Mouse (Mus musculus) forebrain, embryonic 12.5 days (tissue): ENCODE measurements around the gene Hck. TPM values are rescaled to one million over a fixed set of nuclear protein-coding genes. Genes with fewer than 3 reads are reported as not detected.

Experiments used
- ATAC-seq: fragments of 200-750 bp; cut with Nextera tagmentation; 2 replicates; pipeline ENCODE4 v1.8.0; 2017; ENCODE audit warnings: moderate TSS enrichment; ENCODE audit not compliant: low FRiP score
- H3K27ac ChIP-seq: fragments of 300-500 bp; sonication (generic); 2 replicates; pipeline ENCODE4 v1.5.1; 2016; ENCODE audit warnings: mild to moderate bottlenecking
- H3K27me3 ChIP-seq: fragments of 300-500 bp; sonication (generic); 2 replicates; pipeline ENCODE4 v1.6.1; 2016; ENCODE audit warnings: mild to moderate bottlenecking
- H3K36me3 ChIP-seq: fragments of 300-500 bp; sonication (generic); replicated peaks from 2 replicates; pipeline ENCODE4 v1.6.1; 2016; ENCODE audit warnings: mild to moderate bottlenecking
- H3K4me1 ChIP-seq: fragments of 300-500 bp; sonication (generic); 2 replicates; pipeline ENCODE4 v1.6.1; 2016
- H3K4me2 ChIP-seq: fragments of 300-500 bp; sonication (generic); 2 replicates; pipeline ENCODE4 v1.6.1; 2016; ENCODE audit warnings: mild to moderate bottlenecking, moderate library complexity
- H3K4me3 ChIP-seq: fragments of 300-500 bp; sonication (generic); replicated peaks from 2 replicates; pipeline ENCODE4 v1.5.1; 2016; ENCODE audit warnings: mild to moderate bottlenecking
- H3K9ac ChIP-seq: fragments of 300-500 bp; sonication (generic); 2 replicates; pipeline ENCODE4 v1.6.1; 2016; ENCODE audit warnings: mild to moderate bottlenecking
- H3K9me3 ChIP-seq: fragments of 300-500 bp; sonication (generic); 2 replicates; pipeline ENCODE4 v1.6.1; 2016
- WGBS: fragments of 180-500 bp; shearing (Covaris S2); methylation state at CpG from one replicate; pipeline ENCODE4 v1.1.7; 2016; 5-methylcytosine and 5-hydroxymethylcytosine counted together
- polyA plus RNA-seq: library from polyadenylated mRNA; unstranded; fragments of >200 nt; fragmentation: Nextera tagmentation; extraction: Ambion mirVana; gene quantifications from 2 replicates; pipeline ENCODE4 v1.2.1, GENCODE M21; 2016

Gene Hck
- 1.3 and 1.5 TPM in 2 replicates for polyA plus RNA-seq

- Histone ChIP-seq H3K27me3 (peaks cover 62% of the 10 kb centered on the region), H3K9ac (peak within 1 kb of the TSS; percentile 45), H3K9me3 (no peaks in the 10 kb centered on the region), H3K36me3 (no peaks in the 10 kb centered on the region), H3K4me1 (peaks cover 19% of the 10 kb centered on the region), H3K4me2 (peak within 1 kb of the TSS; percentile 72), H3K4me3 (peak within 1 kb of the TSS; percentile 43), H3K27ac (no peak within 1 kb of the TSS)
- peak; percentile 33; the same call in 1 of the 2 replicates for ATAC-seq
- WGBS = 4% methylated on average over 52 of the region's 52 CpGs
Measured at GRCm38 (mm10) chr2:153108313-153109264, at the start of gene Hck. Gene Hck (plus strand): TSS chr2:153108468.

- Histone ChIP-seq H3K27me3 (0 out of 2 replicates have a peak, but pooled peaks cover 2% of the 10 kb centered on the region), H3K9me3 (no peaks in the 10 kb centered on the region), H3K4me2 (no peak overlapping the region), H3K36me3 (0 out of 2 replicates have a peak, but pooled peaks cover under 1% of the 10 kb centered on the region), H3K4me3 (no peak overlapping the region), H3K27ac (no peak overlapping the region), H3K4me1 (peaks cover 4% of the 10 kb centered on the region; the same call in 1 of the 2 replicates), H3K9ac (no peak overlapping the region)
- 90% methylated on average over 7 of the region's 7 CpGs for WGBS
- ATAC-seq = no peak
Measured at GRCm38 (mm10) chr2:153060216-153060615, 48.1 kb upstream of the Hck start.

GRCm38 (mm10) chr2:153063394-153063793 is 44.9 kb upstream of the Hck start:
- ATAC-seq = no peak
- H3K4me2 ChIP-seq = no peak overlapping the region

GRCm38 (mm10) chr2:153064190-153064970 is 43.9 kb upstream of the Hck start:
- WGBS = 68% methylated on average over 9 of the region's 9 CpGs
- ATAC-seq = no peak
- H3K27ac ChIP-seq = no peak overlapping the region
- no peaks in the 10 kb centered on the region for H3K9me3 ChIP-seq
- H3K4me3 ChIP-seq = no peak overlapping the region
- peaks cover 4% of the 10 kb centered on the region; the same call in 1 of the 2 replicates for H3K4me1 ChIP-seq
- H3K36me3 ChIP-seq = no peaks in the 10 kb centered on the region
- no peak overlapping the region for H3K9ac ChIP-seq
- H3K4me2 ChIP-seq = no peak overlapping the region
- H3K27me3 ChIP-seq = peaks cover 33% of the 10 kb centered on the region

More at GRCm38 (mm10) chr2:153063394-153063793, 44.9 kb upstream of the Hck start:
- no peaks in the 10 kb centered on the region for H3K9me3 ChIP-seq
- H3K4me1 ChIP-seq = peaks cover 4% of the 10 kb centered on the region; the same call in 1 of the 2 replicates
- H3K27ac ChIP-seq = no peak overlapping the region
- no peak overlapping the region for H3K9ac ChIP-seq
- WGBS = 49% methylated on average over 3 of the region's 3 CpGs
- peaks cover 27% of the 10 kb centered on the region for H3K27me3 ChIP-seq
- H3K36me3 ChIP-seq = no peaks in the 10 kb centered on the region
- no peak overlapping the region for H3K4me3 ChIP-seq

- Histone ChIP-seq H3K4me2 (no peak within 1 kb of the TSS), H3K27me3 (peaks cover 49% of the 10 kb centered on the region), H3K9ac (no peak within 1 kb of the TSS), H3K27ac (no peak within 1 kb of the TSS), H3K4me1 (peaks cover 4% of the 10 kb centered on the region; the same call in 1 of the 2 replicates), H3K36me3 (no peaks in the 10 kb centered on the region), H3K9me3 (no peaks in the 10 kb centered on the region), H3K4me3 (no peak within 1 kb of the TSS)
- ATAC-seq = no peak
- WGBS = 56% methylated on average over 12 of the region's 12 CpGs
Measured at GRCm38 (mm10) chr2:153065747-153066508, 42.3 kb upstream of the Hck start, which contains the start of gene Ccm2l. Gene Ccm2l (plus strand): TSS chr2:153065955.

- Histone ChIP-seq H3K9ac (no peak overlapping the region), H3K27ac (no peak overlapping the region), H3K4me1 (peaks cover 10% of the 10 kb centered on the region), H3K9me3 (no peaks in the 10 kb centered on the region), H3K4me3 (no peak overlapping the region), H3K36me3 (no peaks in the 10 kb centered on the region), H3K4me2 (no peak overlapping the region), H3K27me3 (peaks cover 57% of the 10 kb centered on the region)
- 50% methylated on average over 6 of the region's 6 CpGs for WGBS
- ATAC-seq = no peak
Measured at GRCm38 (mm10) chr2:153066991-153067390, 41.3 kb upstream of the Hck start.

GRCm38 (mm10) chr2:153070762-153071490 is 37.3 kb upstream of the Hck start:
- no peak overlapping the region for H3K27ac ChIP-seq
- H3K4me2 ChIP-seq = no peak overlapping the region
- no peak overlapping the region for H3K4me3 ChIP-seq
- no peaks in the 10 kb centered on the region for H3K9me3 ChIP-seq
- peaks cover 9% of the 10 kb centered on the region for H3K4me1 ChIP-seq
- no peaks in the 10 kb centered on the region for H3K36me3 ChIP-seq
- no peak for ATAC-seq
- WGBS = 6% methylated on average over 23 of the region's 23 CpGs
- peaks cover 89% of the 10 kb centered on the region for H3K27me3 ChIP-seq
- H3K9ac ChIP-seq = no peak overlapping the region

GRCm38 (mm10) chr2:153071491-153072184 is 36.6 kb upstream of the Hck start:
- Histone ChIP-seq H3K9me3 (no peaks in the 10 kb centered on the region), H3K4me3 (peak overlapping the region; percentile 37), H3K27me3 (peaks cover 83% of the 10 kb centered on the region), H3K9ac (peak overlapping the region; percentile 56), H3K4me1 (peaks cover 13% of the 10 kb centered on the region), H3K4me2 (peak overlapping the region; percentile 57), H3K36me3 (no peaks in the 10 kb centered on the region), H3K27ac (no peak overlapping the region; the same call in 1 of the 2 replicates)
- peak; percentile 75 for ATAC-seq
- 3% methylated on average over 63 of the region's 67 CpGs for WGBS

GRCm38 (mm10) chr2:153074651-153075050 is 33.6 kb upstream of the Hck start:
- ATAC-seq = no peak
- no peak overlapping the region for H3K4me3 ChIP-seq
- H3K27ac ChIP-seq = no peak overlapping the region
- H3K27me3 ChIP-seq = peaks cover 59% of the 10 kb centered on the region
- H3K36me3 ChIP-seq = no peaks in the 10 kb centered on the region
- peaks cover 13% of the 10 kb centered on the region for H3K4me1 ChIP-seq
- 87% methylated on average over 10 of the region's 10 CpGs for WGBS
- H3K4me2 ChIP-seq = no peak overlapping the region
- no peak overlapping the region for H3K9ac ChIP-seq
- H3K9me3 ChIP-seq = no peaks in the 10 kb centered on the region

GRCm38 (mm10) chr2:153075961-153076360 is 32.3 kb upstream of the Hck start:
- Histone ChIP-seq H3K4me1 (peaks cover 13% of the 10 kb centered on the region), H3K36me3 (no peaks in the 10 kb centered on the region), H3K4me3 (no peak overlapping the region), H3K9ac (no peak overlapping the region), H3K9me3 (no peaks in the 10 kb centered on the region), H3K27me3 (peaks cover 49% of the 10 kb centered on the region), H3K27ac (no peak overlapping the region), H3K4me2 (no peak overlapping the region)
- ATAC-seq = no peak
- 69% methylated on average over 2 of the region's 2 CpGs for WGBS
